Mouse (Mus musculus) forebrain, embryonic 13.5 days (tissue): Measurements from ENCODE around the gene Nsg1. TPM values are rescaled to one million over a fixed set of nuclear protein-coding genes. Genes with fewer than 3 reads are reported as not detected.

ENCODE experiments used
- ATAC-seq: fragments of 200-750 bp; cut with Nextera tagmentation; 2 replicates; pipeline ENCODE4 v1.8.0; 2017
- H3K27ac ChIP-seq: fragments of 300-500 bp; sonication (generic); 2 replicates; pipeline ENCODE4 v1.5.1; 2015; ENCODE audit warnings: inconsistent platforms, mild to moderate bottlenecking, moderate library complexity
- H3K27me3 ChIP-seq: fragments of 300-500 bp; sonication (generic); 2 replicates; pipeline ENCODE4 v1.6.1; 2015; ENCODE audit warnings: mild to moderate bottlenecking, inconsistent platforms
- H3K36me3 ChIP-seq: fragments of 300-500 bp; sonication (generic); 2 replicates; pipeline ENCODE4 v1.6.1; 2015; ENCODE audit warnings: mild to moderate bottlenecking, inconsistent platforms; ENCODE audit not compliant: poor library complexity, severe bottlenecking
- H3K4me1 ChIP-seq: fragments of 300-500 bp; sonication (generic); 2 replicates; pipeline ENCODE4 v1.6.1; 2015; ENCODE audit warnings: inconsistent platforms
- H3K4me2 ChIP-seq: fragments of 300-500 bp; sonication (generic); 2 replicates; pipeline ENCODE4 v1.6.1; 2015; ENCODE audit warnings: inconsistent platforms, mild to moderate bottlenecking, moderate library complexity
- H3K4me3 ChIP-seq: fragments of 300-500 bp; sonication (generic); 2 replicates; pipeline ENCODE4 v1.5.1; 2015; ENCODE audit warnings: mild to moderate bottlenecking, inconsistent platforms
- H3K9ac ChIP-seq: fragments of 300-500 bp; sonication (generic); 2 replicates; pipeline ENCODE4 v1.6.1; 2015; ENCODE audit warnings: mild to moderate bottlenecking, inconsistent platforms
- H3K9me3 ChIP-seq: fragments of 300-500 bp; sonication (generic); replicated peaks from 2 replicates; pipeline ENCODE4 v1.6.1; 2016; ENCODE audit warnings: inconsistent platforms
- WGBS: fragments of 180-500 bp; shearing (Covaris S2); methylation state at CpG from one replicate; pipeline ENCODE4 v1.1.7; 2015; 5-methylcytosine and 5-hydroxymethylcytosine counted together
- polyA plus RNA-seq: library from polyadenylated mRNA; unstranded; fragments of >200 nt; fragmentation: Nextera tagmentation; extraction: Ambion mirVana; gene quantifications from 2 replicates; pipeline ENCODE4 v1.2.1, GENCODE M21; 2015

Gene Nsg1
- polyA plus RNA-seq, 1 experiment from 2014 or later = 636 TPM

GRCm38 (mm10) chr5:38174256-38174912, 14.7 kb upstream of the Nsg1 start:
- no peaks in the 10 kb centered on the region; the same call in 1 of the 2 replicates for H3K9me3 ChIP-seq
- WGBS = 86% methylated on average over 16 of the region's 16 CpGs
- H3K36me3 ChIP-seq = no peaks in the 10 kb centered on the region

GRCm38 (mm10) chr5:38173766-38174165, 14.1 kb upstream of the Nsg1 start:
- H3K27me3 ChIP-seq = no peaks in the 10 kb centered on the region; the same call in 1 of the 2 replicates
- no peak overlapping the region for H3K4me2 ChIP-seq
- H3K4me3 ChIP-seq = no peak overlapping the region
- H3K27ac ChIP-seq = no peak overlapping the region
- H3K9ac ChIP-seq = no peak overlapping the region
- no peak for ATAC-seq
- H3K36me3 ChIP-seq = no peaks in the 10 kb centered on the region
- 66% methylated on average over 5 of the region's 5 CpGs for WGBS
- no peaks in the 10 kb centered on the region for H3K4me1 ChIP-seq
- no peaks in the 10 kb centered on the region; the same call in 1 of the 2 replicates for H3K9me3 ChIP-seq

More at GRCm38 (mm10) chr5:38174256-38174912, 14.7 kb upstream of the Nsg1 start:
- H3K27ac ChIP-seq = no peak overlapping the region
- no peak overlapping the region for H3K4me3 ChIP-seq
- no peak overlapping the region for H3K9ac ChIP-seq
- H3K4me2 ChIP-seq = no peak overlapping the region
- no peaks in the 10 kb centered on the region; the same call in 1 of the 2 replicates for H3K27me3 ChIP-seq
- no peak for ATAC-seq
- no peaks in the 10 kb centered on the region for H3K4me1 ChIP-seq

GRCm38 (mm10) chr5:38168497-38168896, 8.8 kb upstream of the Nsg1 start:
- ATAC-seq = no peak
- H3K4me1 ChIP-seq = no peaks in the 10 kb centered on the region
- WGBS = 75% methylated on average over 11 of the region's 11 CpGs
- no peak overlapping the region for H3K4me2 ChIP-seq
- H3K9ac ChIP-seq = no peak overlapping the region
- H3K27ac ChIP-seq = no peak overlapping the region
- H3K9me3 ChIP-seq = no peaks in the 10 kb centered on the region; the same call in 1 of the 2 replicates
- no peak overlapping the region for H3K4me3 ChIP-seq
- H3K36me3 ChIP-seq = no peaks in the 10 kb centered on the region
- no peaks in the 10 kb centered on the region for H3K27me3 ChIP-seq

- Histone ChIP-seq H3K27ac (peak overlapping the region; percentile 97), H3K4me1 (peaks cover 48% of the 10 kb centered on the region), H3K36me3 (peaks cover 35% of the 10 kb centered on the region), H3K4me2 (peak overlapping the region; percentile 78), H3K27me3 (peaks cover 4% of the 10 kb centered on the region), H3K9me3 (no peaks in the 10 kb centered on the region), H3K4me3 (peak overlapping the region; percentile 95), H3K9ac (peak overlapping the region; percentile 100)
- peak; percentile 81 for ATAC-seq
- WGBS = under 1% methylated on average over 56 of the region's 79 CpGs
These were observed 617 bp downstream of the Nsg1 start for GRCm38 (mm10) chr5:38158947-38159633.

- peak; percentile 77 for ATAC-seq
- no peaks in the 10 kb centered on the region for H3K9me3 ChIP-seq
- peak overlapping the region; percentile 100 for H3K9ac ChIP-seq
- H3K27me3 ChIP-seq = peaks cover 4% of the 10 kb centered on the region
- H3K4me1 ChIP-seq = peaks cover 54% of the 10 kb centered on the region
- peak overlapping the region; percentile 78 for H3K4me2 ChIP-seq
- peaks cover 41% of the 10 kb centered on the region for H3K36me3 ChIP-seq
- peak overlapping the region; percentile 97 for H3K27ac ChIP-seq
- H3K4me3 ChIP-seq = peak overlapping the region; percentile 95
- 0% methylated on average over 17 of the region's 17 CpGs for WGBS
These were observed 1.2 kb downstream of the Nsg1 start for GRCm38 (mm10) chr5:38158501-38158946.

- H3K4me2 ChIP-seq = peak overlapping the region; percentile 78
- H3K9me3 ChIP-seq = no peaks in the 10 kb centered on the region
- ATAC-seq = no peak
- peak overlapping the region; percentile 97 for H3K27ac ChIP-seq
- H3K27me3 ChIP-seq = peaks cover 4% of the 10 kb centered on the region
- H3K9ac ChIP-seq = peak overlapping the region; percentile 100
- peaks cover 51% of the 10 kb centered on the region for H3K36me3 ChIP-seq
- WGBS = 56% methylated on average over 9 of the region's 9 CpGs
- peaks cover 64% of the 10 kb centered on the region for H3K4me1 ChIP-seq
- peak overlapping the region; percentile 95 for H3K4me3 ChIP-seq
These were observed 2.2 kb downstream of the Nsg1 start for GRCm38 (mm10) chr5:38157481-38158020.

- peaks cover 78% of the 10 kb centered on the region for H3K4me1 ChIP-seq
- WGBS = 94% methylated on average over 5 of the region's 5 CpGs
- peak overlapping the region; percentile 34 for H3K4me2 ChIP-seq
- H3K9ac ChIP-seq = peak overlapping the region; percentile 26
- H3K27me3 ChIP-seq = no peaks in the 10 kb centered on the region
- peak overlapping the region; percentile 12; the same call in 1 of the 2 replicates for H3K27ac ChIP-seq
- H3K9me3 ChIP-seq = no peaks in the 10 kb centered on the region; the same call in 1 of the 2 replicates
- peaks cover 90% of the 10 kb centered on the region for H3K36me3 ChIP-seq
- peak overlapping the region; percentile 20 for H3K4me3 ChIP-seq
- no peak for ATAC-seq
These were observed 6.1 kb downstream of the Nsg1 start for GRCm38 (mm10) chr5:38153636-38154035.

GRCm38 (mm10) chr5:38152201-38153108, 7.3 kb downstream of the Nsg1 start:
- Histone ChIP-seq H3K4me3 (0 out of 2 replicates have a peak overlapping the region, but pooled peaks have one; percentile 20), H3K9ac (peak overlapping the region; percentile 21; the same call in 1 of the 2 replicates), H3K4me1 (peaks cover 81% of the 10 kb centered on the region), H3K9me3 (no peaks in the 10 kb centered on the region; the same call in 1 of the 2 replicates), H3K27me3 (no peaks in the 10 kb centered on the region), H3K36me3 (peaks cover 100% of the 10 kb centered on the region), H3K27ac (no peak overlapping the region), H3K4me2 (peak overlapping the region; percentile 34)
- WGBS = 80% methylated on average over 10 of the region's 10 CpGs
- ATAC-seq = no peak; the same call in 1 of the 2 replicates

GRCm38 (mm10) chr5:38151264-38151663, 8.4 kb downstream of the Nsg1 start:
- Histone ChIP-seq H3K4me3 (0 out of 2 replicates have a peak overlapping the region, but pooled peaks have one; percentile 4), H3K9ac (no peak overlapping the region)

GRCm38 (mm10) chr5:38146524-38146923, 13.2 kb downstream of the Nsg1 start:
- peaks cover 40% of the 10 kb centered on the region for H3K4me1 ChIP-seq
- H3K4me3 ChIP-seq = no peak overlapping the region
- ATAC-seq = no peak
- H3K4me2 ChIP-seq = no peak overlapping the region
- H3K9ac ChIP-seq = no peak overlapping the region
- H3K9me3 ChIP-seq = no peaks in the 10 kb centered on the region; the same call in 1 of the 2 replicates
- no peaks in the 10 kb centered on the region for H3K27me3 ChIP-seq
- 92% methylated on average over 6 of the region's 6 CpGs for WGBS
- H3K27ac ChIP-seq = no peak overlapping the region
- peaks cover 96% of the 10 kb centered on the region for H3K36me3 ChIP-seq

More at GRCm38 (mm10) chr5:38151264-38151663, 8.4 kb downstream of the Nsg1 start:
- peaks cover 80% of the 10 kb centered on the region for H3K4me1 ChIP-seq
- 0 out of 2 replicates have a peak, but pooled peaks have one; percentile 26 for ATAC-seq
- H3K36me3 ChIP-seq = peaks cover 100% of the 10 kb centered on the region
- no peak overlapping the region; the same call in 1 of the 2 replicates for H3K27ac ChIP-seq
- 53% methylated on average over 3 of the region's 3 CpGs for WGBS
- H3K4me2 ChIP-seq = peak overlapping the region; percentile 34
- H3K27me3 ChIP-seq = no peaks in the 10 kb centered on the region
- no peaks in the 10 kb centered on the region; the same call in 1 of the 2 replicates for H3K9me3 ChIP-seq

GRCm38 (mm10) chr5:38140893-38141292, 18.8 kb downstream of the Nsg1 start:
- WGBS = 93% methylated on average over 6 of the region's 6 CpGs
- H3K4me1 ChIP-seq = peaks cover 3% of the 10 kb centered on the region; the same call in 1 of the 2 replicates
- peaks cover 96% of the 10 kb centered on the region for H3K36me3 ChIP-seq
- H3K27me3 ChIP-seq = no peaks in the 10 kb centered on the region
- ATAC-seq = no peak
- no peaks in the 10 kb centered on the region for H3K9me3 ChIP-seq
- H3K27ac ChIP-seq = no peak overlapping the region
- H3K4me3 ChIP-seq = no peak overlapping the region
- H3K4me2 ChIP-seq = no peak overlapping the region
- H3K9ac ChIP-seq = no peak overlapping the region
